Mouse (Mus musculus) MEL-GATA-1-ER (cell line): ENCODE measurements around the gene Psme2b.
"Not testable (repeated sequence)": the region's sequence is repeated elsewhere in the genome, so short reads cannot be mapped to it uniquely, and the experiment has no call there.

Experiments used
- DNase-seq: peaks from one replicate; pipeline ENCODE4 v3.0.0-alpha.2; 2012; ENCODE audit warnings: low read depth; ENCODE audit errors: extremely low read depth

Gene Psme2b

DNA sequence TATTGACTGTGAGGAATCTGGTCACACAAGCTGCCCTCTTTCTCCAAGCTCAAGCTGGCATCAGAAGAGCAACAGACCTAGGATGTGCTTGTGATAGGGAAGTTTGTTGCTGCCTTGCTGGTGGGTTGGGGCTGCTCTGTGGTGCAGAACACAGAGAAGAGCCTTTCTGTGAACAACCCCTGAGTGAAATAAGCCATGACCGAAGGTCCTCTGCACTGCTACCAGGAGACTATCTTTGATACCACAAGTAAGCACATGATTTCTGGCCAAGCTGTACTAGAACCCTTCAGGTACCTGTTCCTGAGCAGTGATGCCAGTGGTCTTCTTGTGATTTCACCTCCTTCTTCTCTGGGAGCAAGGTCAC lies 44.4 kb downstream of the Psme2b start:
- not testable (repeated sequence) for DNase-seq

DNA sequence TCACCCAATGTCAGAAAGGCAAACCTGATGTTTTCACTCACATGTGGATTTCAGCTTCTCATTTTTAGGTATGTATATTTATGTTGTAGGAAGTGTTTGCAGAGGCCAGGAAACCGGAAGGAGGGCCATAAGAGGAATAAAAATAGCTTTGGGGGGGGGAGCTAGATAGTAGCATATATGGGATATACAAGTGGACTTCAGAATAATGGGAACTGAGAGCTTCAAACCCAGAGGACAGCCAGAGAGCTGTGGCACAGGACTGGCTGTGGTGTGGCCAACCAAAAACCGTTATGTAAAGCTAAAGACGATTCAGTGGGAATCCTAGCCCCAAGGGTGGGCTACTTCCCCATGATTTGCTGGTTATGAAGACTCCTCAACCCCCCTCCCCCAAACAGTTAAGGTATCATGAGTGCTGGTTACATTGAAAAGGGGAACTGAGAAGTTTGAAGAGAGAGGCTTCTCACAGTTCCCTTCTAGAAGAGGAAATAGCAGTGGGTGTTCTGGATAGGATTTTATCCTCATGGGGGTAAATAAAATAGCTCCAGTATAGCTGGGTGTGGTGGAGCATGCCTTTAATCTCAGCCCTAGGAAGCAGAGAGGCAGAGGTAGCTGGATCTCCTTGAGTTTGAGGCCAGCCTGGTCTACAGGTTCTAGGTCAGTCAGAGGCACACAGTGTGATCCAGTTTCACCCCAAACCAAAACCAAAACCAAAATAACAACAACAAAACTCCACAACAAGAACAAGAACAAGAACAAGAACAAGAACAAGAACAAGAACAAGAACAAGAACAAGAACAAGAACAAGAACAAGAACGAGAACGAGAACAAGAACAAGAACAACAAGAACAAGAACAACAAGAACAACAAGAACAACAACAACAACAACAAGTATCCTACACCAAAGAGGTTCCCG lies 45.1 kb downstream of the Psme2b start:
- DNase-seq: peak; percentile 12

DNA sequence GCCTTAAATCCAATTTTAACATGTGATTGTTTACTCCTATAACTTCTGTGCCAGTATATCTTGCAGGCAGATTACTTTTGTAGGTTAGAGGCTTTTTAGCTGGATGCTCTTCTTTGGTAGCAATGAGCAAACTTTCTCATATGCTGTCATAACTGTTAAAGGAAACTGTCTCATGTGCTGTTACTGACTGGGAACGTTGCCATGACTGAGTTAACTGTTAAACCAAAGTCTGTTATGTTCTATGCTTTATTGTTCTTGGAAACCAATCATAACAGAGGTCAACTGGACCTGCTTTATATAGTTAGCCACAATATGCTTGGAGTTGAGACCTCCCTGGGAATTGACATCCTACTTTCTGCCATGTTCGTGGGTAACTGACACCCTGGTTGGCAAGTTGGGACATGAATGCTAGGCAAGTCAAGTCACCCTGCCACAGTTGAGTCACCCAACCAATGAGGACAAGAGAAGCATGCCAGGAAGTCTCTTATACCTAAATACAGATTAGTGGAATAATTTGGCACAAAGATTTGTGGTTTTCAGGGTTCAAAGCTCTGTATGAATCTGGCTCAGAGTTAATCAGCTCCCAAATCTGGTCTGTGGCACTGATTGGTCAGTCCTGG lies 47.1 kb downstream of the Psme2b start:
- no peak for DNase-seq
